Mouse (Mus musculus): ENCODE data around the gene Sun2.
A peak's percentile ranks its signal among the peaks of the same experiment; 100 is the strongest.

DNA sequence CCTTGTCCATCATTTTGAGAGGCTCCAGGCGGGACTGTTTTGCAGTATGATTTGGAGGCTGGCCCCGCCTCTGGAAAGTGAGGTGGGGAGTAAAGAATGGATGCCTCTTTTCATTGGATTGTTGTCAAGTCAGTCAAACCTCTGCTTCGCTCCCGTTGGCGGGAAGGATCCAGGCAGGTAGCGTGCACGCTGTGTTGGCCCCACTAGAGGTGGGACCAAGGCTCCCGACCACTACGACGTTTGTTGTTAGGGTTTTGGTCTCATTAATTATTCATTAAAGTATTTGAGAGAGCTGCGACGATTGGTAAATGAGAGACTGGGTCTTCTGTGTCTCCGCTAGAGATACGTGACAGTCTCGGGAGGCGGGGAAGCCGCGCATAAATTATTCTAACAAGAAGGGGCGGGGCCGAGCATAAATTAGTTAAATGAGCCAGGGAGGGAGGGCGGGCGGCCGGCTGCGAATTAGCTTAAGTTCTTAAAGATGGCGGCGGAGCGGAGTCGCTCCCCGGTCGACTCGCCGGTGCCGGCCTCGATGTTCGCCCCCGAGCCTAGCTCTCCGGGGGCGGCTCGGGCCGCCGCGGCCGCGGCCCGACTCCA is 51.8 kb downstream of the Sun2 start, which contains the start of gene Gtpbp1:
- TF ChIP-seq POLR2A (IDR thresholded peaks at IDR 0.05; ENCODE audit: low read depth, low read length) (peak; percentile 66), CTCF (IDR thresholded peaks at IDR 0.05; ENCODE audit: extremely low read depth, insufficient read depth, insufficient read length, insufficient replicate concordance) (no peak)
